Mouse (Mus musculus) frontal cortex, postnatal 10 days (tissue): Measurements from ENCODE around the gene Tnrc6c.

ENCODE experiments used
- DNase-seq, 2 experiments: peaks; one replicate each; pipeline ENCODE4 v3.0.0; 2022; ENCODE audit warnings: low spot score in 2 of 2, mixed read lengths in 1 of 2

Gene Tnrc6c

GRCm38 (mm10) chr11:117638386-117638785, 15.7 kb upstream of the Tnrc6c start:
- DNase-seq = no peak

DNA sequence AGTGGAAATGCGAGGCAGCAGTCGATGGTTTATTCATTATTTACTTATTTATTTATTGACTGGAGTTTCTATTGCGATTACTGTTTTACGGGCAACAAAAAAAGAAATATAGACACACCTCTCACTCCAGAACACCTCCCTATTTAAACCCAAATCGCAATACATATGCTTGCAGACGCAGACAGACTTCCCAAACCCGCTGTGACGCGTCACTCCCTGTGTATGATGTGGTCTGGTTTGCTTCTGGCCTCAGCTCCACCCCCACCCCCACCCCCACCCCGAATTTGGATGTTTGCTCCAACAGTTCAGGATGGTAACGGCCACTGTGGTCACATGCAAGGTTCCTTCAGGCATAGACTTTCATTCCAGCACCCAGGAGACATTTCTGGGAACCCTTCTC, 15.3 kb upstream of the Tnrc6c start:
- no peak for DNase-seq

DNA sequence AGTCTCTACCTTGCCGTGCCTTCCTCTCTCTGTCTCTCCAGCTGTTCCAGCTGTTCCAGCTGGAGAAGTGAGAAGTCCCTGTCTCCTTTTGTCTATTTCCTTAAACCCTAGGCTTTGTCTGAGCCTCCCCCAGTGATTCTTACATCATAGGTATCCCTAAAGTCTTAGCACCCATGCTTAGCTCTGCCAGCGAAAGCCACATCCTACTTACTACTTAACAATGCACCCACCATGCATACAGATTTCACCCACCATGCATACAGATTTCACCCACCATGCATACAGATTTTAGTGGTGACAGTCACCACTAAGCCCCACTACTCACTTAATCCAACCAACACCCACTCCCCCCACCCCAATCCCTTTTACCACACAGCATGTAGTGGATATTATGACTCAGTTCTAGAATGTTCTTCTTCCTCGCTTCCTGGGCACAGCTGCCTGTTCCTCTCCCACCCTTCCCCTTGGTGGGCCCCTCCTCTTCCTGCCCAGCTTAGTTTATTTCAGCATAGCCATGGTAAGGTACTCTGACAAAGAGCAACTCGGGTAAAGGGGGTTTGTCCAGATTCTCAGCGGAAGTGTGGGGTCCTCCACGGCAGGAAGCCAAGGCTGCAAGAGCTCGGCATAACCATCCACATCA, 14.6 kb upstream of the Tnrc6c start:
- DNase-seq = no peak

DNA sequence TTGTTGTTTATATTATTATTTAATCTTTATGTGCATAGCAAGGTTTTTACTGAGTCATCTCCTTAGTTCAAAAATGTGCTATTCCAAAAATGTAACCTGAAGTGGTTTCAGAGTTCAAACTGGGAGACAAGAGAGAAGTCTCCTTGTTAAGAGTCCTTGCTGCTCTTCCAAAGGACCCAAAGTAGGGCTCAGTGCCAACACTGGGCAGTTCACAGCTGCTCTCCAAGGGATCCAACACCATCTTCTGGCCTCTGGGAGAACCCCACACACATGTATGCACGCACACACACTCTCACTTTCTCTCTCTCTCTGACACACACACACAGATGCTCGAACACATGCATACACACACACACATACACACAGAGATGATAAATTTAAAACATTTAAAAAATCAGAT, 11.9 kb upstream of the Tnrc6c start:
- DNase-seq = no peak

- DNase-seq = no peak
These were observed 10.8 kb upstream of the Tnrc6c start for GRCm38 (mm10) chr11:117643240-117643639.

GRCm38 (mm10) chr11:117646786-117647185, 7.3 kb upstream of the Tnrc6c start:
- DNase-seq = no peak

DNA sequence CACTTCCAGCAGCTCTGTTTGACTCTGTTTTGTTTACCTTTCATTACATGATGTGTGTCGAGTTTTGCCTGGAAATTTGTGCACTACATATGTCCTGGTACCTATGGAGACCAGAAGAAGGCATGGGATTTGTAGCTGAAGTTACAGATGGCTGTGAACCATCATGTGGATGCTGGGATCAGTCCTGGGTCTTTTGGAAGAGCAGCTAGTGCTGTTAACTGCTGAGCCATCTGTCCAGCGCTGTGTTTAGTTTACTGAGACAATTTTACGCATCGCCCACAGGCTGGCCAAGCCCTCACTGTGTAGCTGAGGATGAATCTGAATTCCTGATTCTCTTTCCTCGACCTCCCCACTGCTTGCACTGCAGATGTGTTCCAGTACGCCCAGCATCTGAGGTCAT, 6.1 kb upstream of the Tnrc6c start:
- DNase-seq = no peak

- no peak for DNase-seq
These were observed 3.1 kb upstream of the Tnrc6c start for GRCm38 (mm10) chr11:117650721-117651644.

GRCm38 (mm10) chr11:117652907-117653306, 1.2 kb upstream of the Tnrc6c start:
- no peak for DNase-seq

DNA sequence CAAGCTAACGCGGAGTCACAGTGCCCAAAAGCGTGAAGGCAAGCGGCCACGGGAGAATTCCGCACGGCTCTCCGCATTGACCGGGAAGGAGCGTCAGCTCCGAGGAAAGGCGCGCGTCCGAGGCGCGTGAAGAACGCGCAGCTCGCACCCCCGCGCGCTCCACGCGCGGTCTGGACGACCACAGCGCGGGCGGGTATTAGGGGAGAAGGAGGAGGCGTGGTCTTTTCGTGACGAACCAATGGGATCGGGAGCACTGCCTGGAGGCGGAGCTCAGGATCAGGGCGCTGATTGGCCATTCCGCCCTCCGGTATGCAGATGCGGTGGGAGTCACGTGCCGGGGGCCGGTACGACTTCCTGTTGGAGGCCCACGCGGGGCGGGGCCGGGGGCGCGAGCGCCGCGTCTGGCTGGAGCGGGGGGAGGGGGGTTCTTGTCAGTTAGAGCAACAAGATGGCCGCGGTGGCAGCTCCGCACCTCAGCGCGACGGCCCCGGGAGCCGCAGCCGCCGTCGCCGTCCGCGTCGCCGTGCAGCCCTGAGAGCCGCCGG, 363 bp downstream of the Tnrc6c start:
- DNase-seq = peak; percentile 99 to 100

DNA sequence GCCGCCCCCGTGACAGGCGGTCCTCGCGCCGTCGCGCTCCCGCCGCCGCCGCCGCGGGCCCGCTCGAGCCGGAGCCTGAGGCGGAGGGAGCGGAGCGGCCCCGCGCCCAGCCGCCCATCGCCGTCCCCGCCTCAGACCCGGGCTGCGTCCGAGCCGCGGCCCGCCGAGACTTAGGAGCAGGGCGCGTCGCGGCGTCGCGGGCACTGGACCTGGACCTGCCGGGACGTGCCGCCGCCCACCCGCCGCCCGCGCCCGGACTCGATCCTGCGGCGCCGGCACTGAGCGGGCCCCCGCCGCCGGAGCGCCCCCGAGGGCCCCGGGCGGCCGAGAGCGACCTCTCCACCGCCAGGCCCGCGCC, 824 bp downstream of the Tnrc6c start:
- no peak for DNase-seq

DNA sequence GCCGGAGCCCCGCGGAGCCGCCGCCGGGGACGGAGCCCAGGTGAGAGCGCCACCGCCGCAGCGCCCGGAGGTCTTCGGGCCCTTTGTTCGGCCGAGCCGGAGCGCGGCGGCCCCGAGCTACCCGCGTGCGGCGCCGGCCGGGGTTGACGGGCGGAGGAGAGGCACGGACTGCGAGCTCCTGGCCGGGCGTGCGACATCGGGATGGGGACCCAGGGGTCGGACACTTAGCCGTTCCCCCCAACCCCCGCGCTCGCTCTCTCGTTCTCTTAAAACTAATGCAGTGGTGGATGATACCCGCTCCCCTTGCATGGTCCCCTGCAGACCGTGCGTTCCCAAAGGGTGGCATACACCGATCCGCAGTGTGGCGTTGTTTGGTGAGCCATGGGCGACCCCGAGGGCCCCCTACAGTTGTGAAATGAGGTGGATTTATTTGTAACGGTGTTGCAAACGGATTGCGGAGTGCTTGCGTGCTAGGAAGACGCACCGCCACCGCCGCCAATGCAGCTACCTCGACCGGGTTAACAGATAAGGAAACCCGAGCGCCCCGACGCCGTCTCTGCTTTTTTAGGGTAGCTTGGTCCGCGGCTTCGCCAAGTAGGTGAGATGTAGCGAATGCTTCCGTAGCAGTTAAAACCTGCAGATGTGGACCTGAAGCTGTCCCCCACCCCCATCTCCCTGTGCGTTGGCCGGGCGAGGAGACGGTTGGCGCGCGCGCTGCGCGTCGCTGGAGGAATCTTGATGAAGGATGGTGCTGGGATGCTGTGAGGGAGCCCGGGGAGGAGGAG, 1.4 kb downstream of the Tnrc6c start:
- peak; percentile 61 to 66 for DNase-seq

- no peak for DNase-seq
These were observed 1.9 kb downstream of the Tnrc6c start for GRCm38 (mm10) chr11:117656077-117656401.

GRCm38 (mm10) chr11:117658974-117659373, 4.9 kb downstream of the Tnrc6c start:
- DNase-seq = peak in 1 of 2 experiments; percentile 24

GRCm38 (mm10) chr11:117663036-117663809, 9.1 kb downstream of the Tnrc6c start:
- DNase-seq = no peak

- DNase-seq = no peak
These were observed 9.7 kb downstream of the Tnrc6c start for GRCm38 (mm10) chr11:117663810-117664139.

DNA sequence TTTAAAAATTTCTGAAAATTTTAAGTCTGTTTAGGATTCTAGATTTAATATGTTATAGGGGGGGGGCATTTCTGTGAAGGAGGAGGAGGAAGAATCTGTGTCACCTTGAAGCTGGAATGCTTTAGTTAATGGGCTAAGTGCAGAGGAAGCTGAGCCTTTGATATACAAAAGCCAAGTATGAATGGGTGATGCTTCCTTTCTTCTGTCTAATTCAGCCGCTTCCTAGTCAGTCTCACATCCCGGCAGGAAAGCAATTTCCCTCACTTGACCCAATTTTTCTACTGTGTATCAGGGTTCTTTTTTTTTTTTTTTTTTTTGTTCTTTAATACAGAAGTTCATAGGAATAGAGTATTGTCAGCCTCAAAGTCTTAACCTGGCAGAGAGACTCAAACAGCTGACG, 11.1 kb downstream of the Tnrc6c start:
- no peak for DNase-seq

- no peak for DNase-seq
These were observed 12.5 kb downstream of the Tnrc6c start for GRCm38 (mm10) chr11:117666563-117666962.

GRCm38 (mm10) chr11:117667152-117667551, 13.1 kb downstream of the Tnrc6c start:
- no peak for DNase-seq

DNA sequence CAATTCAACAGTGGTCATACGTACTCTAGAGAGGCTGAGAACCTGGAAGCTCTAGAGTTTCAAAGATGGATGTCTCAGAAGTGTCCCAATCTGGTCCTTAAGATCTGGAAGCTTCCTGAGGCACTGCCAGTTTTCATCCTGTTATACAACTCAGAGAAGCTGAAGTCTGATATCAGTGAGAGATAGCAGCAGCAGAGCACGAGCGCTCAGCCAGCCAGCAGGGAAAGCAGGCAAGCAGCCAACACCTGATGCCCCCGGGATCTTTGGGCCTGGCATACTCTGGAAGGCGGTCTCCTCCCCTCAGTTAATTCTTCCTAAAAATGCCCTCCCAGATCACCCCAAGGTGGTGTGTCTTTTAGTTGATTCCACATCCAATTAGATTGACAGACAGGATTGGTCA, 13.7 kb downstream of the Tnrc6c start:
- DNase-seq = no peak

DNA sequence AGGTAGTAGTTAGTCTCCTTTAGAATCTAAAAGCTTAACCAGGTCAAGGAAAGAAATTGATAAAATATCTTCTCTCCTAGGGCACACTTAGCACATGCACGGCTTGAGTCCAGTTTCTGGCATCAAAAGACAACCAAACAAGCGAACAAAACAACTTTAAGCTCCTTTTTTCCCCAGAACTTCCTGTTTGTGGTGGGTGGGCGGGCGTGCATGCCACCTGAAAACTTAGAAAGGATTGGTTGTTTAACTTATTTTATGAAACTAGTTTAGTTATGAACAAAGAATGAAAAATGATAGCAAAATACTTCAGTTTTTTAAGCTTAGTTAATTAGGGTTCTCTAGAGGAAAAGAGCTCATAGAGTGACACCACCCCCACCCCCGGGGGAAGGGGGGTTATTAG, 17.5 kb downstream of the Tnrc6c start:
- DNase-seq = no peak

GRCm38 (mm10) chr11:117674531-117674930, 20.4 kb downstream of the Tnrc6c start:
- DNase-seq = no peak
